Mouse (Mus musculus) retina, postnatal 1 day (tissue): ENCODE measurements at regions not wholly inside any gene's neighbourhood (a gene's known extent, or its start where the extent isn't known, plus 50 kb on each side); places are given as distances from the start of the nearest gene placed in this dataset.
"Not testable (repeated sequence)": the region's sequence is repeated elsewhere in the genome, so short reads cannot be mapped to it uniquely, and the experiment has no call there.

ENCODE experiments used
- DNase-seq: peaks from one replicate; pipeline ENCODE4 v3.0.0-alpha.2; 2012

DNA sequence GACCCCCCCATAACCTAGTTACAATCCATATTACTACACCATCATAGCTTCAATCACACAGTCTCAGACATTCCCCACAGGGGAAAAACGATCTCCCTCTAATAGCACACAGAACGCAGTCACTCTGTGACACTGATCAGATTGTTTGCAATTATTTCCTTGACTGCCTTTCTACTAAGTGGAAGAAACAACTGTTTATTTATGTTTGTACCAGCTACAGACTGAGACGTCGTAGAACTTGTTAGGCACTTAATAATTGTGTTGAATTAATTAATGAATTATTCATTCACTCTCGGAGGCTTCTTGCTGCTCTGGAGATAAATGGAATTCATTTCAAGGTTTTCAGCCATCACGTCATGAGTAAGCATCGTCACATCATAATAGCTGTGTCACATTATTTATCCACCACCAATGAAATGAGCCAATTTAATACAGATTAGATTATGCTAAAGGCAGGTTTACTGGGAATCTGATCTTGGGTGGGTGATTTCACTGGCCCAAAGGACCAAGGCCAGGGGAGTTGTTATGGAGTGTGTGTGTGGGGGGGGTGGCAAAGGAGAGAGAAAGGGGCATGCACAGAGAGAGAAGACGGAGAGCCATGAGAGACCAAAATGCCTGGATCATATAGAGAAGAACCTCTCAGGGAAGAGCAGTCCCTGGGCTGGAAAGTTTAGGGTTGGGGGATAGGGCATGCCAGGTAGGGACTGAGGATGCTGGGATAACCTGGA is 355.7 kb upstream of the Zwint start:
- DNase-seq: peak; percentile 1

DNA sequence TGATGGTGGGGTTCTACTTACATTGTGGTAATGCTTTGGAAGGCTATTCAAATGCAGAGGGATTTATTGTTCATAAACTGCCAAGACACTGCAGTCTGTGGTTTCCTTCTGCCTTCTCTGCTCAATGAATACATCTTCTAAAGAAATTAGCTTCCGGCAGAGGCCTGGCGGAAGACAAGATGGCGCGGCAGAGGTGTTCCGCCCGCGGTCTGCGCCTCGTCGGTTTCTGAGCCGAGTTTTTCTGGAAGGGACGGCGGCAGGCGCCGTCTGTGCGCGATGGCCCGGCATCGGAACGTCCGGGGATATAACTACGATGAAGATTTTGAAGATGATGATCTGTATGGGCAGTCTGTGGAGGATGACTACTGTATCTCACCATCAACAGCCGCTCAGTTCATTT is 345.6 kb upstream of the Zwint start:
- DNase-seq: not testable (repeated sequence)

GRCm38 (mm10) chr10:72318308-72318707 is 336.3 kb upstream of the Zwint start:
- DNase-seq: peak; percentile 28

GRCm38 (mm10) chr10:72320307-72320706 is 334.3 kb upstream of the Zwint start:
- DNase-seq: no peak

- DNase-seq: no peak
Measured at GRCm38 (mm10) chr10:72326624-72327023, 328.0 kb upstream of the Zwint start.

DNA sequence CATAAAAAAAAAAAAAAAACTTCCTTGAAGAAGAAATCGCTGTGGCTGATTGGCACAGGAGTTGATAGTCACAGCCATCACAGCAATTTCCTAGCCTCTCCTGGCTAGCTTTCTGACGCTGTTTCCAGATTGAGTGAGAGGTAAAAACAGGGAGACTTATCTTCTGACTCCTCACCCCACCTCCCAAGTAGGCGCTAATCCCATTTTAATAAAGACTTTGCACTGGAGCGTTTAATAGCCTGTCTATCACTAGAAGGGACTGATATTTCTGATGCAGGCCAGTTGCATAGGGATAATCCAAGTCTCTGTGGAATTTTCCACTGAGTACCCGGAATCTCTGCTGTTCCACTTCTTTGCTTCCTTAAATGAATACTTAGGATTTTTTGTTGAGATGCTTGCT is 307.4 kb upstream of the Zwint start:
- no peak for DNase-seq

DNA sequence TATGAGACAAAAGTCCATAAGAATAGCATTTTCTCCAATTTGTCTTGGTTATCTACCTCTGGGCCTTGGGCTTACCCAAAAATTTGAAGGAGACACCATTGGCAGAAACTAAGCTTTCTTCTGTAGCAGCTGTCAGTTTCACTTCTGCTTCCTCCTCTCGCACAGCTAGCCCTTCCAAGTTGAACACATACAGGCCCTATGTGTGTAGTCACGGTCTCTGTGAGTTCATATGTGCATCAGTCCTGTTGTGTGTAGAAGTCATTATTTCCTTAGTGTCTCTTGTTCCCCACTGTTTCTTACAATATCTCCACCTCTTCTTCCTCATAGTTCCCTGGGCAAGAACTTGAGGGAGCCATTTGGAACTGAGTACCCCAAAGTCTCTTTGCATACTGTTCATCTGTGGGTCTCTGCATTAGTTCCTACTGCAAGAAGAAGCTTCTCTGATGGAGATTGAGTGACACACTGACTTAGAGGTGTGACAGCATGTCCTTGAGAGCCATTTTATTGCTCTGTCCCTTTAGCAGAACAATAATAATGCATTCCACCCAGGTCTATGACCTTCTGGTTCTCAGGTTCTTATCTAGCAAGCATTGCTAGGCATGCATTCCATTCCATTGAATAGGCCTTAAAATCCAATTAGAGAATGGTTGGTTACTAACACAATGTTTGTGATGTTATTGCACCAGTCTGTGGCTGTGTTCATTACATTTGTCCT is 306.5 kb upstream of the Zwint start:
- no peak for DNase-seq

DNA sequence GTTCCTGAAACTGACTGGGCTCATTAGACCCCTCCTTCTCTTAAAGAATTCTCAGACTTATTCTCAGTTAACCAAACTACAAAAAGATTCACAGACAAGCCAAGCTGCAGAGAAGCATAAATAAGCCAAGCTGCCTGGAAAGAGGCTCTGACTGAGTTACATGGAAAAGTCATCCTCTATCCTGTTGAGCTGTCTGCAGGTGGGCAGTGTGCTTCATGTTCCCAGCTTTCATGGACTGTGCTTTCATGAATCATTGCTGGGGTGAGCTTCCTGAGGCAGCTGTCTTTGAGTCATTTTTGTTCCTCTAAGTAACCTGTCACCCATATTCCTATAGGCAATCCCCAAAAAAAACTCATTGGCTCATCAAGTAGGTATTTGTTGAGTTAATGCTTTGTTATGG is 301.8 kb upstream of the Zwint start:
- DNase-seq: no peak

GRCm38 (mm10) chr10:72353515-72353914 is 301.1 kb upstream of the Zwint start:
- DNase-seq: no peak

- no peak for DNase-seq
Measured at GRCm38 (mm10) chr10:72383351-72383750, 271.3 kb upstream of the Zwint start.

GRCm38 (mm10) chr10:72384826-72385225 is 269.8 kb upstream of the Zwint start:
- DNase-seq: no peak

DNA sequence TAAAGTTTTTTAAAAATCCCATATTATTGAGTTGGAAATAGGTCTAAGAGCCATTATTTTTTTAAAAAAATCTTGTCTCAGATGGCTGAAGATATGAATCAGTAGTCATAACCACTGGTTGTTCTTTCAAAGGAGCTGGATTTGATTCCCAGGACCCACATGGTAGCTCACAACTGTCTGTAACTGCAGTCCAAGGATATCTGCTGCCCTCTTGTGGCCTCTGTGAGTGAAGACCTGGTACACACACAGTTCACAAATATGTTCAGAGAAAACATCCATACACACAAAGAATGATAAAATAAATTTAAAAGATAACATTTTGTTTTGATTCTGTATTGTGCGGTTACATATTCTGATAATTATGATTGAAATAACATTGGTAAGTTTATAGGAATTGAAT is 263.2 kb upstream of the Zwint start:
- DNase-seq: peak; percentile 17

- no peak for DNase-seq
Measured at GRCm38 (mm10) chr10:72393279-72394041, 261.2 kb upstream of the Zwint start.

DNA sequence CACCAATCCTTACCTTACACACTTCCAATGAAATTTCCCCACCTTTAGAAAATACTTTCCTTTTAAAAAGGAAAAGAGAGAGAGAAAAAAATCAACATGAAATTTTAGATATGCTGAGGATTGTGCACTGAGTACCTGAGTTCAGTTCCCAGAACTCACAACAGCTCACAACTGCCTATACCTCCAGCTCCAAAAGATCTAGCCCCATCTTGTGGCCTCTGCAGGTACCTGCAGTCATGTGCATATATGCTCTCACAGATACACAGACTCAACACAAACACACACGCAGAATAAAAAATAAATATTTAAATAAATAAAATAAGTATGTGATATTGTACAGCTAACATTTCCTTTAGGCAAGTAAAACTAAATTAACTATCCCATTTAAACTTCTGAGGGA is 260.3 kb upstream of the Zwint start:
- DNase-seq: no peak

GRCm38 (mm10) chr10:72403290-72403689 is 251.4 kb upstream of the Zwint start:
- DNase-seq: no peak

GRCm38 (mm10) chr10:72410305-72410704 is 244.3 kb upstream of the Zwint start:
- no peak for DNase-seq

DNA sequence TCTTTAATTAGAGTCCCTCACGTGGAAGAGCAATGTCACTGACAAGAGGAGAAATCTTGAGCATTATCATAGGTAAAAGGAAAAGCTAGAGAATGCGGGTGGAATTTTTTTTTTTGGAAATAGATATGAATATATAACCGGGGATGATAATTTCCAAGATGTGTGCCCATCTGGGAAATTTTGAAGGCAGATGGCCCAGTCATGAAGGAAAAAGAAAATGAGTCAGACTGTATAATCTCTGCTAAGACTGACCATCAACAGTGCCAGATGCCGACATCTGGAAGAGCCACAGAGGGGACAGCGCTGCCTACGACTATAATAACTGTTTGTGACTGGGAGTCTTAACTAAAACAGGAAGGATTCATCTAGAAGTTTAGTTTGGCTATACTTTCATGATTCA is 243.0 kb upstream of the Zwint start:
- no peak for DNase-seq

- no peak for DNase-seq
Measured at GRCm38 (mm10) chr10:72454629-72455028, 200.0 kb upstream of the Zwint start.

DNA sequence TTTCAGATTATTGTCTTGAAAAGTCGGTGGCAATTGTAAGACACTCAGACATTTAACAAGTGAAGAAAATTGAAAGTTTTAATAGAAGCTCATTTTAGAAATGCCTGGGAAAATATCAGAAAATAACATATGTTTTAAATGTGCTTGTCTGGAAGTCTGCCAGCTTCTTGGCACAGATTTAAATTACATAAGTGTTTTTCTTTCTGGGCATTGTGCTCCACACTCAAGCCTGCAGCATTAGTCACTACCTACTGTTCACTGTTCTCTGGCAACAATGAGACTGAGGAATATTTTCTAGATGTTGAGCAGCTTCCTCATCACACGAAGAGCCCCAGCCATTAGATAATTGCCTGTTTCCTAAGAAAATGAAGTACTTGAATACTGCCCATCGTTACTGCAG is 170.3 kb upstream of the Zwint start:
- no peak for DNase-seq

DNA sequence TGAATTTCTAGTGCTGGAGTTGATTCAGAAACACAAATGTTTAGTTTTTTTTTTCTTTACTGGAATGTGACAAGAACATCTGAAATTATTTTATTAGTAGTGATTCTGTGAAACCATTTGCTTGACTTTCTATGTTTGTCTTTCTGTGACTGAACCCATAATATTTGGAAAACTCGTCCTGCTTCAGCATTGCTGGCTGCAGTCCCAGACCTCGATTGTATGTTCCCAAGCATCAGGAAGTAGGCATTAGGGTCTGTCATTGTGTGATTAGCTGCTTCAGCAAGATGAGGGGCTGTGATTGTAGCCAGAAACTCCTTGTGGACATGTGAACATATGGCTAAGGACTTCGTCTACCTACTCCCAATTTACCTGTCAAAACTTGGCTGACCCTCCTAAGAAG is 122.2 kb upstream of the Zwint start:
- no peak for DNase-seq

GRCm38 (mm10) chr10:72533427-72533826 is 121.2 kb upstream of the Zwint start:
- DNase-seq: no peak

GRCm38 (mm10) chr10:72533859-72534258 is 120.8 kb upstream of the Zwint start:
- DNase-seq: no peak

DNA sequence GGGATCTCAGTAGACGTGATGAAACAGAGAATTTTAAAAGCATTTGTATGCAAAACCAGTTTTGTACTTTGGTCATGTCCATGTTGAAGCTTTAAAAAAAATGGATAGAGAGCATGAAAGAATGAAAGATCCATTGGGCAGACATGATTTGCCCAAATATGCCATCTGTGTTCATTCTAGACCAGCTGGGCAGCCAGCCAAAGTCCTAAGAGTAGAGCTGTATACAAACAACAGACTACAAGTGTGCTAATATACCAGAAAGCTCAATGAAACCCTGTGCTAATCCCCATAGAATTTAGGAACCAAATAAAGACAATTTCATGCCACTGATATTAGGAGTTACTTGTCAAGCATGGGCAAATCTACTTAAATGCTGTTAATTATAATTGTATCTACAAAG is 105.1 kb upstream of the Zwint start:
- peak; percentile 2 for DNase-seq

DNA sequence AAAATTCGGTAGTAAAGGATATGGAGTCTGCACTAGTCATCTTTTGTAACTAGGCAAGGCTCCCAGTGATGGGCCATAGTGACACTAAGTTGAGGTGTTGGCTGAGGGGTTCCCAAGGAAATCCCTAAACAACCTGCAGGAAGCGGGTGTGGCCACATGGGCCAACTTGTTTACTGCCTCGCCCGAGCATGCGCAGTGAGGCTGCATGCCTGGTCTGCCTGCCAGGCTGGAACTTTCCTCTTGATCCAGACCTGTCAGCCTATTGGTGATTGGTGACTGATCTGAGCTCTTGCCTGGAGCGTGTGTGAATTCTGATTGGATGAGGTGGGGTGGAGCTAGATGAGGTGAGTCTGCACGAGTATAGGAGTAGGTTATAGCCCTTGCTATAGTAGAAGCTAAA is 103.1 kb upstream of the Zwint start:
- no peak for DNase-seq
